Mouse (Mus musculus): ENCODE measurements around the gene Plcxd1. TPM values are rescaled to one million over a fixed set of nuclear protein-coding genes. Genes with fewer than 3 reads are reported as not detected.

Gene Plcxd1
- total and polyA plus RNA-seq, 2 experiments from 2014 or later: 0.26 TPM; not detected in 1

- Histone ChIP-seq H3K4me1 (ENCODE audit: control insufficient read depth, insufficient read depth) (0 out of 2 replicates have a peak, but pooled peaks cover 4% of the 10 kb centered on the region), H3K4me2 (ENCODE audit: low read depth, low read length) (no peak overlapping the region), H3K36me3 (replicated peaks; ENCODE audit: control insufficient read depth, insufficient read depth, low read length) (no peaks in the 10 kb centered on the region), H3K4me3 (ENCODE audit: low read depth, low read length) (no peak overlapping the region), H3K27ac (ENCODE audit: low read depth) (no peak overlapping the region), H3K9ac (replicated peaks; ENCODE audit: low read depth, low read length) (no peak overlapping the region), H3K9me3 (replicated peaks; ENCODE audit: control insufficient read depth, low read length) (no peaks in the 10 kb centered on the region), H3K27me3 (ENCODE audit: control insufficient read depth, insufficient read depth, low read length) (no peaks in the 10 kb centered on the region)
- DNase-seq (ENCODE audit: low spot score) (no peak), ATAC-seq (ENCODE audit: insufficient read depth, low read depth) (no peak)
- TF ChIP-seq CTCF (IDR thresholded peaks at IDR 0.05; ENCODE audit: low read depth): no peak
- TF ChIP-seq EP300 (IDR thresholded peaks at IDR 0.05; ENCODE audit: low read depth): no peak
- WGBS: 59% methylated on average over 2 of the region's 2 CpGs
Measured at GRCm38 (mm10) chr5:110091546-110091945, 8.2 kb upstream of the Plcxd1 start.

GRCm38 (mm10) chr5:110094030-110094846 is 5.5 kb upstream of the Plcxd1 start, which contains the start of gene Gm35315:
TSS of gene Gm35315 (minus strand) at chr5:110094420.
- peak within 1 kb of the TSS; percentile 61 for H3K4me2 ChIP-seq (ENCODE audit: low read depth, low read length)
- ATAC-seq (ENCODE audit: insufficient read depth, low read depth) (peak; percentile 93), DNase-seq (ENCODE audit: low spot score) (peak; percentile 83)
- no peak for TF ChIP-seq EP300 (IDR thresholded peaks at IDR 0.05; ENCODE audit: low read depth)
- H3K4me1 ChIP-seq (ENCODE audit: control insufficient read depth, insufficient read depth): 0 out of 2 replicates have a peak, but pooled peaks cover 4% of the 10 kb centered on the region
- peak within 1 kb of the TSS; percentile 48 for H3K4me3 ChIP-seq (ENCODE audit: low read depth, low read length)
- no peak within 1 kb of the TSS; the same call in 1 of the 2 replicates for H3K9ac ChIP-seq (replicated peaks; ENCODE audit: low read depth, low read length)
- H3K36me3 ChIP-seq (replicated peaks; ENCODE audit: control insufficient read depth, insufficient read depth, low read length): no peaks in the 10 kb centered on the region
- H3K27me3 ChIP-seq (ENCODE audit: control insufficient read depth, insufficient read depth, low read length): no peaks in the 10 kb centered on the region
- 3% methylated on average over 25 of the region's 25 CpGs for whole genome bisulfite sequencing
- no peak within 1 kb of the TSS for H3K27ac ChIP-seq (ENCODE audit: low read depth)
- no peaks in the 10 kb centered on the region for H3K9me3 ChIP-seq (replicated peaks; ENCODE audit: control insufficient read depth, low read length)

- ATAC-seq (ENCODE audit: insufficient read depth, low read depth): no peak
- DNase-seq (ENCODE audit: low spot score): no peak
- Histone ChIP-seq H3K4me3 (ENCODE audit: low read depth, low read length) (peak overlapping the region; percentile 48), H3K4me1 (ENCODE audit: control insufficient read depth, insufficient read depth) (0 out of 2 replicates have a peak, but pooled peaks cover 4% of the 10 kb centered on the region), H3K9ac (replicated peaks; ENCODE audit: low read depth, low read length) (no peak overlapping the region; the same call in 1 of the 2 replicates), H3K27me3 (ENCODE audit: control insufficient read depth, insufficient read depth, low read length) (no peaks in the 10 kb centered on the region), H3K9me3 (replicated peaks; ENCODE audit: control insufficient read depth, low read length) (no peaks in the 10 kb centered on the region), H3K4me2 (ENCODE audit: low read depth, low read length) (peak overlapping the region; percentile 61), H3K27ac (ENCODE audit: low read depth) (no peak overlapping the region), H3K36me3 (replicated peaks; ENCODE audit: control insufficient read depth, insufficient read depth, low read length) (no peaks in the 10 kb centered on the region)
- TF ChIP-seq EP300 (IDR thresholded peaks at IDR 0.05; ENCODE audit: low read depth): no peak
- no peak for TF ChIP-seq CTCF (IDR thresholded peaks at IDR 0.05; ENCODE audit: low read depth)
- WGBS: 1% methylated on average over 4 of the region's 4 CpGs
Measured at GRCm38 (mm10) chr5:110094847-110095213, 4.9 kb upstream of the Plcxd1 start.

- TF ChIP-seq CTCF (IDR thresholded peaks at IDR 0.05; ENCODE audit: low read depth) (no peak), EP300 (IDR thresholded peaks at IDR 0.05; ENCODE audit: low read depth) (no peak)
- Histone ChIP-seq H3K9ac (replicated peaks; ENCODE audit: low read depth, low read length) (no peak overlapping the region), H3K4me2 (ENCODE audit: low read depth, low read length) (no peak overlapping the region), H3K27ac (ENCODE audit: low read depth) (no peak overlapping the region), H3K9me3 (replicated peaks; ENCODE audit: control insufficient read depth, low read length) (no peaks in the 10 kb centered on the region), H3K4me3 (ENCODE audit: low read depth, low read length) (no peak overlapping the region), H3K27me3 (ENCODE audit: control insufficient read depth, insufficient read depth, low read length) (0 out of 2 replicates have a peak, but pooled peaks cover 7% of the 10 kb centered on the region), H3K4me1 (ENCODE audit: control insufficient read depth, insufficient read depth) (peaks cover 25% of the 10 kb centered on the region), H3K36me3 (replicated peaks; ENCODE audit: control insufficient read depth, insufficient read depth, low read length) (peaks cover 13% of the 10 kb centered on the region)
- WGBS: 64% methylated on average over 1 of the region's 1 CpGs
- ATAC-seq (ENCODE audit: insufficient read depth, low read depth) (no peak), DNase-seq (ENCODE audit: low spot score) (no peak)
Measured at GRCm38 (mm10) chr5:110098991-110099477, 735 bp upstream of the Plcxd1 start.

GRCm38 (mm10) chr5:110100921-110101631 is 1.3 kb downstream of the Plcxd1 start:
- WGBS: under 1% methylated on average over 35 of the region's 37 CpGs
- no peak for DNase-seq (ENCODE audit: low spot score)
- H3K9ac ChIP-seq (replicated peaks; ENCODE audit: low read depth, low read length): no peak overlapping the region
- TF ChIP-seq EP300 (IDR thresholded peaks at IDR 0.05; ENCODE audit: low read depth): no peak
- TF ChIP-seq CTCF (IDR thresholded peaks at IDR 0.05; ENCODE audit: low read depth): no peak
- H3K4me1 ChIP-seq (ENCODE audit: control insufficient read depth, insufficient read depth): peaks cover 22% of the 10 kb centered on the region
- H3K36me3 ChIP-seq (replicated peaks; ENCODE audit: control insufficient read depth, insufficient read depth, low read length): peaks cover 32% of the 10 kb centered on the region
- no peaks in the 10 kb centered on the region for H3K9me3 ChIP-seq (replicated peaks; ENCODE audit: control insufficient read depth, low read length)
- ATAC-seq (ENCODE audit: insufficient read depth, low read depth): peak; percentile 8; the same call in 1 of the 2 replicates
- no peak overlapping the region for H3K27ac ChIP-seq (ENCODE audit: low read depth)
- H3K4me2 ChIP-seq (ENCODE audit: low read depth, low read length): peak overlapping the region; percentile 62
- H3K4me3 ChIP-seq (ENCODE audit: low read depth, low read length): peak overlapping the region; percentile 34
- H3K27me3 ChIP-seq (ENCODE audit: control insufficient read depth, insufficient read depth, low read length): 0 out of 2 replicates have a peak, but pooled peaks cover 7% of the 10 kb centered on the region

All from heart, postnatal 0 days (tissue).